Mouse (Mus musculus) lung, adult 18-20 months (tissue): ENCODE measurements around the gene Chd9.
"Not testable (repeated sequence)": the region's sequence is repeated elsewhere in the genome, so short reads cannot be mapped to it uniquely, and the experiment has no call there.

Experiments used
- DNase-seq, 2 experiments: peaks; one replicate each; pipeline ENCODE4 v3.0.0; 2022; ENCODE audit warnings: mixed read lengths in 2 of 2

Gene Chd9

GRCm38 (mm10) chr8:90871375-90872080 lies 43.4 kb downstream of the Chd9 start:
- peak; percentile 57 to 73 for DNase-seq

- peak in 1 of 2 experiments; percentile 35 for DNase-seq
These were observed 44.9 kb downstream of the Chd9 start for GRCm38 (mm10) chr8:90873051-90873450.

- peak; percentile 76 to 79 for DNase-seq
These were observed 48.1 kb downstream of the Chd9 start for GRCm38 (mm10) chr8:90876213-90876721.

GRCm38 (mm10) chr8:90876722-90877429 lies 48.7 kb downstream of the Chd9 start:
- peak; percentile 90 to 94 for DNase-seq

GRCm38 (mm10) chr8:90877430-90877975 lies 49.4 kb downstream of the Chd9 start:
- DNase-seq, result no peak

- DNase-seq, result no peak
These were observed 50.4 kb downstream of the Chd9 start for GRCm38 (mm10) chr8:90878551-90878950.

GRCm38 (mm10) chr8:90880041-90880440 lies 51.9 kb downstream of the Chd9 start:
- DNase-seq, result no peak

- no peak for DNase-seq
These were observed 53.0 kb downstream of the Chd9 start for GRCm38 (mm10) chr8:90881181-90881580.

GRCm38 (mm10) chr8:90882088-90882691 lies 54.0 kb downstream of the Chd9 start:
- no peak for DNase-seq

GRCm38 (mm10) chr8:90885671-90886368 lies 57.7 kb downstream of the Chd9 start:
- DNase-seq, result no peak

- not testable (repeated sequence) for DNase-seq
These were observed 58.2 kb downstream of the Chd9 start for GRCm38 (mm10) chr8:90886369-90886712.

- DNase-seq, result not testable (repeated sequence)
These were observed 59.2 kb downstream of the Chd9 start for GRCm38 (mm10) chr8:90887328-90887727.

- DNase-seq, result no peak
These were observed 63.9 kb downstream of the Chd9 start for GRCm38 (mm10) chr8:90891872-90892578.

GRCm38 (mm10) chr8:90892579-90892919 lies 64.4 kb downstream of the Chd9 start:
- DNase-seq, result peak in 1 of 2 experiments; percentile 54

- DNase-seq, result no peak
These were observed 66.2 kb downstream of the Chd9 start for GRCm38 (mm10) chr8:90894231-90894914.

- DNase-seq, result no peak
These were observed 69.2 kb downstream of the Chd9 start for GRCm38 (mm10) chr8:90897343-90897742.

- DNase-seq, result peak; percentile 53 to 77
These were observed 70.4 kb downstream of the Chd9 start for GRCm38 (mm10) chr8:90898578-90898977.

- DNase-seq, result no peak
These were observed 73.8 kb downstream of the Chd9 start for GRCm38 (mm10) chr8:90902002-90902401.

- DNase-seq, result no peak
These were observed 76.1 kb downstream of the Chd9 start for GRCm38 (mm10) chr8:90904171-90904706.

GRCm38 (mm10) chr8:90906922-90907321 lies 78.8 kb downstream of the Chd9 start:
- DNase-seq, result no peak

GRCm38 (mm10) chr8:90907516-90907847 lies 79.3 kb downstream of the Chd9 start:
- DNase-seq, result no peak
